Mouse (Mus musculus) hindbrain, embryonic 13.5 days (tissue): ENCODE results near the gene Rbpms2. TPM values are rescaled to one million over a fixed set of nuclear protein-coding genes. Genes with fewer than 3 reads are reported as not detected.
"Not testable (repeated sequence)": the region's sequence is repeated elsewhere in the genome, so short reads cannot be mapped to it uniquely, and the experiment has no call there.

Experiments used
- ATAC-seq: fragments of 200-750 bp; cut with Nextera tagmentation; 2 replicates; pipeline ENCODE4 v1.8.0; 2017; ENCODE audit warnings: moderate TSS enrichment; ENCODE audit not compliant: low FRiP score
- H3K27ac ChIP-seq: fragments of 300-500 bp; sonication (generic); 2 replicates; pipeline ENCODE4 v1.5.1; 2015; ENCODE audit warnings: inconsistent platforms, mild to moderate bottlenecking, moderate library complexity
- H3K27me3 ChIP-seq: fragments of 300-500 bp; sonication (generic); 2 replicates; pipeline ENCODE4 v1.6.1; 2015; ENCODE audit warnings: mild to moderate bottlenecking, inconsistent platforms
- H3K36me3 ChIP-seq: fragments of 300-500 bp; sonication (generic); 2 replicates; pipeline ENCODE4 v1.6.1; 2015; ENCODE audit warnings: mild to moderate bottlenecking, inconsistent platforms
- H3K4me1 ChIP-seq: fragments of 300-500 bp; sonication (generic); replicated peaks from 2 replicates; pipeline ENCODE4 v1.6.1; 2015; ENCODE audit warnings: inconsistent platforms
- H3K4me2 ChIP-seq: fragments of 300-500 bp; sonication (generic); 2 replicates; pipeline ENCODE4 v1.6.1; 2015; ENCODE audit warnings: inconsistent platforms, mild to moderate bottlenecking, moderate library complexity
- H3K4me3 ChIP-seq: fragments of 300-500 bp; sonication (generic); 2 replicates; pipeline ENCODE4 v1.5.1; 2015; ENCODE audit warnings: mild to moderate bottlenecking, inconsistent platforms
- H3K9ac ChIP-seq: fragments of 300-500 bp; sonication (generic); 2 replicates; pipeline ENCODE4 v1.6.1; 2015; ENCODE audit warnings: mild to moderate bottlenecking, inconsistent platforms
- H3K9me3 ChIP-seq: fragments of 300-500 bp; sonication (generic); 2 replicates; pipeline ENCODE4 v1.6.1; 2016; ENCODE audit warnings: inconsistent platforms
- WGBS: fragments of 180-500 bp; shearing (Covaris S2); methylation state at CpG from one replicate; pipeline ENCODE4 v1.1.7; 2015; 5-methylcytosine and 5-hydroxymethylcytosine counted together
- polyA plus RNA-seq: library from polyadenylated mRNA; unstranded; fragments of >200 nt; fragmentation: Nextera tagmentation; extraction: Ambion mirVana; gene quantifications from 2 replicates; pipeline ENCODE4 v1.2.1, GENCODE M21; 2015

The Rbpms2 gene
- polyA plus RNA-seq, 1 experiment from 2014 or later, result 5.4 TPM

DNA sequence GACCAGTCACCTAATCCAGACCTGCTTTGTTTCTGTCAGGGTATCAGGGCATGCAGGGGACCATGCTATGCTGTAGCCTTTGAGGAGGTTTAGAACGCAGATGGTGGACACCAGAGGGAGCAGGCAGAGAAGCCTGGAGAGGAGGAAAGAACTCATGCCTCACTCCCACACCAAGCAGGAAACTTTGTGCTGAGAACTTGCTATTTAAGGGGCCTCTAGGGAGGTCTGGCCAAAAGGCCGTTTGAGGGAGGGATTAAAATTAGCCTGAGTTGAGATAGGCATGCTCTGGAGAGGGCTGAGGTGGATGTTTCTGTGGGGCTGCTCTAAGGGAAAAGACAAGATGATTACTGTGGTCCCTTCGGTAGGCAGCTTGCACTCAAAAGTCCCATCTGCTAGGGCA, 16.5 kb downstream of the Rbpms2 start:
- H3K27ac ChIP-seq, result no peak overlapping the region
- peaks cover 5% of the 10 kb centered on the region for H3K4me1 ChIP-seq
- no peaks in the 10 kb centered on the region for H3K9me3 ChIP-seq
- H3K36me3 ChIP-seq, result no peaks in the 10 kb centered on the region
- H3K4me3 ChIP-seq, result no peak overlapping the region
- WGBS, result 77% methylated on average over 3 of the region's 3 CpGs
- no peak overlapping the region for H3K9ac ChIP-seq
- ATAC-seq, result no peak
- no peaks in the 10 kb centered on the region for H3K27me3 ChIP-seq
- H3K4me2 ChIP-seq, result no peak overlapping the region

DNA sequence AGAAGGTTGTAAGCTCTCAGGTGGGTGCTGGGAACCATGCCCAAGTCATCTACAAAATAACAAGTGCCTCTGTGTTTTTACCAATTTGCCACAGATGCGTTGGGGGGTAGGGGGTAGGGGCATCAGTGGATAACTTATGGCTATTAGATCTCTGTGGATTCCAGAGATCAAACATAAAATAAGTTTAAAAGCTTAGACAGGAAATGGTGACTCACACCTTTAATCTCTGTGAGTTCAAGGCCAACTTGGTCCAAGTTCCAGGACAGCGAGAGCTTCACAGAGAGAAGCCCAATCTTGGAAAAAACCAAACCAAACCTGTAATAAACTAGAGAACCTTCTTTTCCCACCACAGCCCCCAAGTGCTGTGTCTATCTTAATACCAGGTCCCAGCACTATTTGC, 17.3 kb downstream of the Rbpms2 start:
- WGBS, result 94% methylated on average over 2 of the region's 2 CpGs
- H3K4me1 ChIP-seq, result peaks cover under 1% of the 10 kb centered on the region
- no peak overlapping the region for H3K27ac ChIP-seq
- no peaks in the 10 kb centered on the region for H3K27me3 ChIP-seq
- H3K9me3 ChIP-seq, result no peaks in the 10 kb centered on the region
- no peak for ATAC-seq
- no peak overlapping the region for H3K9ac ChIP-seq
- no peaks in the 10 kb centered on the region for H3K36me3 ChIP-seq
- H3K4me2 ChIP-seq, result no peak overlapping the region
- H3K4me3 ChIP-seq, result no peak overlapping the region

DNA sequence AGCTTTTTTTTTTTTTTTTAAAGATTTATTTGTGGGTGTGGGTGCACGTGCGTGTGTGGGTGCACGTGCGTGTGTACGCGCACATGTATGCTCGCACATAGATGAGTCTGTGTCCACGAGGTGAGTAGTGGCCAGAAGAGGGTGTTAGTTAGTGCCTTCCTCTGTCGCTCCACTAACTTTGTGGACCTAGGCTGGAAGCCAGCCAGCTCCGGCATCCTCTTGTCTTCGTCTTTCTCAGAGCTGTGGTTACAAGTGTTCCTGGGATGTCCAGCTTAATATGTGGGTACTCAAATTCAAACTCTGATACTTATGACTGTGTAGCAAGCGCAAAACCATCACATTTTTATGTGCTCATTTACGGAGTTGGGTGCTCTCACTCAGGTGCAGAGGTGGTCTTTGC, 19.3 kb downstream of the Rbpms2 start:
- ATAC-seq, result no peak
- Histone ChIP-seq H3K4me2 (no peak overlapping the region), H3K27ac (no peak overlapping the region), H3K9ac (no peak overlapping the region), H3K27me3 (no peaks in the 10 kb centered on the region), H3K4me1 (no peaks in the 10 kb centered on the region), H3K36me3 (no peaks in the 10 kb centered on the region), H3K4me3 (no peak overlapping the region), H3K9me3 (no peaks in the 10 kb centered on the region)
- WGBS, result 95% methylated on average over 13 of the region's 13 CpGs

DNA sequence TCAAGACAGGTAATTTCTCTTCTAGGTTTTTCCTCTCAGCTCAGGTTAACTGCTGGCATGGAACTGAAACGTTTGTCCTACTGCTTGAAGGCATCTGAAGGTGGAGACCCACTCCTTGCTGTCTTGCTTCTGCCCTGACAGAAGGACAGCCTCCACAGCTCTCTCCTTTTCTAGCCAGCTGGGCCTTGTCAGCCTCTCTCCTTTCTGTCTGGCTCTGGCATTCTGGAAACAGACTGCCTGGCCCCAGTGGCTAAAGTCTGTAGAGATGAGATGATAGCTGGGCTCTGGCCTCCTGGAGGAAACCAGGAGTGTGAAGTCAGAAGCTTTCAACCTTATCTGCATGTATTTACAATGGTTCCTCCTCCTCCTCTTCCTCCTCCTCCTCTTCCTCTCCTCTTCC, 20.5 kb downstream of the Rbpms2 start:
- Histone ChIP-seq H3K27ac (no peak overlapping the region), H3K4me2 (no peak overlapping the region), H3K9ac (no peak overlapping the region), H3K36me3 (no peaks in the 10 kb centered on the region), H3K9me3 (no peaks in the 10 kb centered on the region), H3K27me3 (no peaks in the 10 kb centered on the region), H3K4me3 (no peak overlapping the region), H3K4me1 (no peaks in the 10 kb centered on the region)
- 76% methylated on average over 1 of the region's 1 CpGs for WGBS
- ATAC-seq, result no peak

DNA sequence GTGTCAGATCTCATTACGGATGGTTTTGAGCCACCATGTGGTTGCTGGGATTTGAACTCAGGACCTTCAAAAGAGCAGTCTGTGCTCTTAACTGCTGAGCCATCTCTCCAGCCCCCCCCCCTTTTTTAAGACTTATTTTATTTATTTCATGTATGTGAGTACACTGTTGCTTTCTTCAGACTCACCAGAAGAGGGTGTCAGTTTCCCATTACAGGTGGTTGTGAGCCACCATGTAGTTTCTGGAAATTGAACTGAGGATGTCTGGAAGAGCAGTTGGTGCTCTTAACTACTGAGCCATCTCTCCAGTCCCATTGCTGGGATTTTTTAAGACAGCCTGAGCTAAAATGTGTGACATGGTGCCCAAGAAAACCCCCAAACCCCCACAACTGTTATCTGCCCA, 22.5 kb downstream of the Rbpms2 start:
- WGBS, result 89% methylated on average over 1 of the region's 1 CpGs

DNA sequence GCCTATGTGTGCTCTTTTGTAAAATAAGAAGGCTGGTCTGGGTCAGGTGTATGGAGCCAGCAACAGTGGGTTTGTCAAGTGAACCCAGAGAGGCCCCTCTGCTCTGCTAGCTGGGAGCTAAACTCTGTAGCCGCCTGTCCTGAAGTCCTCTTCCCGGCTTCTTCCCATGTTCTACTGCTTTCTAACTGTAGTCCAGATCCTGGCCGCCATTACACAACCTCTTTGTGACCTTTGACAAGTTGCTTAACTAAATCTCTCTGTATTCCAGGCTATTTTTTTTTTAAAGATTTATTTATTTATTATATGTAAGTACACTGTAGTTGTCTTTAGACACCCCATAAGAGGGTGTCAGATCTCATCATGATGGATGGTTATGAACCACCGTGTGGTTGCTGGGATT, 24.3 kb downstream of the Rbpms2 start:
- WGBS, result 96% methylated on average over 4 of the region's 4 CpGs
- H3K27me3 ChIP-seq, result no peaks in the 10 kb centered on the region
- H3K27ac ChIP-seq, result no peak overlapping the region
- no peaks in the 10 kb centered on the region for H3K9me3 ChIP-seq
- no peak for ATAC-seq
- H3K4me3 ChIP-seq, result no peak overlapping the region
- no peak overlapping the region for H3K4me2 ChIP-seq
- no peaks in the 10 kb centered on the region for H3K36me3 ChIP-seq
- no peaks in the 10 kb centered on the region for H3K4me1 ChIP-seq
- no peak overlapping the region for H3K9ac ChIP-seq

More for the DNA sequence above, 22.5 kb downstream of the Rbpms2 start:
- H3K9me3 ChIP-seq, H3K4me2 ChIP-seq, H3K9ac ChIP-seq, H3K36me3 ChIP-seq, H3K27me3 ChIP-seq, H3K4me3 ChIP-seq, ATAC-seq, H3K4me1 ChIP-seq, H3K27ac ChIP-seq: not testable (repeated sequence)

DNA sequence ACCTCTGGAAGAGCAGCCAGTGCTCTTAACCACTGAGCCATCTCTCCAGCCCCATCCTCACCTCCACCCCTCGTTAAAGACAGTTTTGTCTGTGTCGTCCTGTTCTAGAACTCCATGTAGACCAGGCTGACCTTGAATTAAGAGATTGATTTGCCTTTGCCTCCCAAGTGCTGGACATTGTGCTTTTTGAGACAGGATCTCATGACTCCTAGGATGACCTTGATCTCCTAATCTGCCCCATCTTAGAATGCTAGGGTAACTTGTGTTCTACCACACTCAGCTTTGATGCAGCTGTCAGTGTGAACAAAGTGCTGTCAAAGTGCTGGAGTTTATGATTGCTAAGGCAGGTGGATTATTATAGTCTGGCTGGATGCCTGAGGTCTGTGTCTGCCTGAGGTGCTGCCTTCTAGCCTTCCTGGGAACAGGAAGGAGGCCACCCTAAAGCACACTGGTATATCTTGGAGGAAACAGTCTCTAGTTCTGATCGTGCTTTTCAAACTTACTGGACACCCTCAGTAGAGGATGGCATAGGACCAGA, 25.3 kb downstream of the Rbpms2 start:
- H3K9ac ChIP-seq, result no peak overlapping the region
- no peak overlapping the region for H3K27ac ChIP-seq
- H3K4me3 ChIP-seq, result no peak overlapping the region
- no peaks in the 10 kb centered on the region for H3K9me3 ChIP-seq
- ATAC-seq, result no peak
- H3K4me2 ChIP-seq, result no peak overlapping the region
- H3K4me1 ChIP-seq, result no peaks in the 10 kb centered on the region
- 84% methylated on average over 3 of the region's 3 CpGs for WGBS
- no peaks in the 10 kb centered on the region for H3K27me3 ChIP-seq
- H3K36me3 ChIP-seq, result no peaks in the 10 kb centered on the region

DNA sequence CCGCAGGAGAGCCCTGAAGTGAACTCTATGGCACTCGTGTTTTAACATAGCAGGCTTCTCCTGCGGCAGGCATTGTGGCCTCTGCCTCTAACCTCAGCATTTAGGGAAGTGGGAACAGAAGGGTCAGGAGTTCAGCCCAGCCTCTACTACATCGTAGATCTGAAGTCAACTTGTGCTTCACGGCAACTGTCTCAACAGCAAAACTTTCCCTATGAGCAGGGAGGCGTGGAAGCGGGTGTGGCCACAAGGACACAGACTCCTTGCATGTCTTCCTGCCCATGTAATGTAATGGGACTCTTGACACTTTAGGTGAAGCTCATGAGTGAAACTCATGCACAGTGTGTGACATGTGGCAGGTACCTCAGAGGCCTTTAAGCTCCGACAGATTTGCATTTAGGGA, 26.1 kb downstream of the Rbpms2 start:
- Histone ChIP-seq H3K4me1 (no peaks in the 10 kb centered on the region), H3K4me3 (no peak overlapping the region), H3K9ac (no peak overlapping the region), H3K27ac (no peak overlapping the region), H3K9me3 (no peaks in the 10 kb centered on the region), H3K27me3 (no peaks in the 10 kb centered on the region), H3K36me3 (no peaks in the 10 kb centered on the region), H3K4me2 (no peak overlapping the region)
- no peak for ATAC-seq
- WGBS, result 93% methylated on average over 8 of the region's 8 CpGs

DNA sequence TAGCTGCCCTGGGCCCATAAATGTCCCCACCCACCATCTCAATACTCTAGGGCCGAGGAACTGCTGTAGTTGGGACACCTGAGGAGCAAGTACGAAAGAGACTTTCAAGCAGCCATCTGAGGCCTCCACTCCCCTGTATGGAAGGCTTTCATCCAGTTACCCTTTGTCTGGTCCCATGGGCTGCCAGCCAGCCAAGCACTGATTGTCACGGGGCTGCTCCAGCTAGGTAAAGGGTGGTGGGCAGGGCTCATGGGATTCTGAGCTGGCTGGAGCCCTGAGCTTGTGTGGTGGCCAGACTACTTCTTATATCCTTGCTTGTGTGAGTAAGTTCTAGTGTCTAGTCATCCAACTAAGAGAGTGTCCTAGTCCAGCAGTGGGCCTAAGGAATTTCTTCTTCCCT, 27.8 kb downstream of the Rbpms2 start:
- no peak for ATAC-seq
- H3K4me2 ChIP-seq, result no peak overlapping the region
- no peaks in the 10 kb centered on the region for H3K9me3 ChIP-seq
- H3K9ac ChIP-seq, result no peak overlapping the region
- no peak overlapping the region for H3K4me3 ChIP-seq
- H3K27ac ChIP-seq, result no peak overlapping the region
- H3K27me3 ChIP-seq, result no peaks in the 10 kb centered on the region
- H3K4me1 ChIP-seq, result no peaks in the 10 kb centered on the region
- no peaks in the 10 kb centered on the region for H3K36me3 ChIP-seq
- WGBS, result 78% methylated on average over 3 of the region's 3 CpGs

DNA sequence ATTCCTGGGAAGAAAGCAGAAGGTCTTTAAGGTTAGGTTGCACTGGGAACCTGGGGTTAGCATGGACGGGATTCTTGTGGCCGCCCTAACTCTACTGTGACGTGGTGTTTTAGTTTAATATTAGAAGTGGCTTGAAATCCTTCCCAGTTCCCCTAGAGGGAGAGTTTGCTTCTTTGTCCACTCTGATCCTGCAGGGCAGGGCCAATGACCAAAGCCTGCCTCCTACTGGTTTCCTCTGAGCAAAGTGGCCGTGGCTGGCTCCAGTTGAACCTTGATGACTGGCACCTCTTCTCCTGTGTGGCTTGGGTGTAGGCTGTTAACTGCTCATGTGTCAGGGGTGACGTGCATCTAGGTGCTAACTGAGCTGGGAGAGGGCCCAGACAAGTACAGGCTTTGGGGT, 31.6 kb downstream of the Rbpms2 start:
- Histone ChIP-seq H3K4me3 (no peak overlapping the region), H3K4me2 (no peak overlapping the region), H3K4me1 (no peaks in the 10 kb centered on the region), H3K9me3 (no peaks in the 10 kb centered on the region), H3K27me3 (no peaks in the 10 kb centered on the region), H3K9ac (no peak overlapping the region), H3K27ac (no peak overlapping the region), H3K36me3 (no peaks in the 10 kb centered on the region)
- ATAC-seq, result no peak
- WGBS, result 64% methylated on average over 5 of the region's 5 CpGs

DNA sequence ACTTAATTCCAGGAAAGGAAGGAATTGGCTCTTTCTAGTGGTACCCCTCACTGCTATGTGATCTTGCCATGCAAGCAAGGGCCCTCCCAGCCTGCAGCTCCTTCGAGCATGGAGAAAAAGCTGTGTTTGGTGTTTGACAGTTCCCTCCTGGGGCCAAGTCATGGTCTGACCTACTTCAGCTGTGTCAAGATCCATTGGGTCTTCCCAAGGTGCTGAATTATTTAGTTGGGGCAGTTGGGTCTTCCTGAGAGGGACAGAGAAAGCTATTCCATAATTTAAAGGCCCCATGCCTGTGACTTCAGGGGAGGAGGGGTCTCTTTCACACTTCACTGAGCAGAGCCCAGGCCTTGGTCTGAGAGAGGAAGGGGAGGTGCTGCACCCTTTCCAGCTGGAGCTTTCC, 32.0 kb downstream of the Rbpms2 start:
- Histone ChIP-seq H3K4me3 (no peak overlapping the region), H3K9ac (no peak overlapping the region), H3K4me2 (no peak overlapping the region), H3K9me3 (no peaks in the 10 kb centered on the region), H3K36me3 (no peaks in the 10 kb centered on the region), H3K27ac (no peak overlapping the region), H3K4me1 (no peaks in the 10 kb centered on the region), H3K27me3 (no peaks in the 10 kb centered on the region)
- WGBS, result 59% methylated on average over 1 of the region's 1 CpGs
- no peak for ATAC-seq

DNA sequence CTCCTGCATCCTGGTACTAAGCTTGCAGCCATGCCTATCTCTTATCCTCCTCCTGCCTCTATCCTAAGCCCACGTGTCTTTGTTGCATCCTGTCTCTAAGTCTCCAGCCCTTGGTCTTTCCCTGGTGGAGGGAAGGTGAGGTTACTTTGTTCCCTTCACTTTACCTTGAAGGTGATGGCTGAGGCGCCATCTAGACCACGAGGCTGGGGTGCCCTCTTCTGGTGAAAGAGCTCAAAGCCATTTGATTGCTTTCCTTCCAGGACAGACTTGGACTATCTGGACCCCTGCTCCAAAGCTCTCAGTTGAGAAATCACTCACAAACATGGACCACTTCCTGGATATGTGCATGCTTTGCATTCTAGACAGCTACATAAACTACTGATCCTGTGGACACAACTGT, 34.7 kb downstream of the Rbpms2 start:
- no peak overlapping the region for H3K9ac ChIP-seq
- no peaks in the 10 kb centered on the region for H3K27me3 ChIP-seq
- ATAC-seq, result no peak
- no peaks in the 10 kb centered on the region for H3K4me1 ChIP-seq
- WGBS, result 5% methylated on average over 3 of the region's 3 CpGs
- H3K4me2 ChIP-seq, result no peak overlapping the region
- no peak overlapping the region for H3K4me3 ChIP-seq
- no peaks in the 10 kb centered on the region for H3K36me3 ChIP-seq
- no peaks in the 10 kb centered on the region for H3K9me3 ChIP-seq
- no peak overlapping the region for H3K27ac ChIP-seq

DNA sequence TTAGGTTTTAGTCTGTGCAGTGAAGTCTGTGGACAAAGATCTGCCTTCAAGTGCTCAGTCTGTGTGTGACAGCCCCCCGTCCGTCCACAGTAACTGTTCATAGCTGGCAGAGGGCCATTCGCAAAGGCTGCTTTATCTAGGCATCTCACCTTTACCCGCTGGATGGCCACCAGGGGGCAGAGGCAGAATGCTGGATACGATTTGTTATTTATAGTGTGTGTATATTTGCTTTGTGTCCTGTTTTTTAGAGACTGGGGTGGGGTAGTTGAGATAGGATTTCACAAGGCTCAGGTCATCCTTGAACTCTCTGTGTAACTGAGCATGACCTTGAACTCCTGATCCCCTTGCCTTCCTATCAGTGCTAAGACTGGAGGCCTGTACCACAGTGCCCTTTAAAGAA, 36.6 kb downstream of the Rbpms2 start:
- no peak for ATAC-seq
- 26% methylated on average over 5 of the region's 5 CpGs for WGBS

DNA sequence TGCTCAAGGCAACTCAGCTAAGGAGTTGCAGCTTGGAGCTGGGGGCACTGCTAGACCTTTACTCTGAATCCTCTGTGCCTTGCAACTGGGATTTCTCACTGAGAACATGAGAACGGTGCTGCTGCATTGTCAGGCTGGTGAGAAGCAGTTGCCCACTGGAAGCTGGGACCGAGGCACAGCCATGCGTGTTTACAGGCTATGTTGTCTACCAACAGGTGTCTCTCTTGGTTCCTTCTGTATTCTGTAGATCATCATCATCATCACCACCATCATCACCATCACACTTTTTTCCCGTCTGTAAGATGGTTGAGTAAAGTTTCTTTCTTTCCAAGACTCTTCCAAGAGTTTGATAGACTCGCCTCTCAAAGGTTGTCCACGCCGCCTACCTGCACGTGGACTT, 38.3 kb downstream of the Rbpms2 start, which contains the start of gene Oaz2:
Oaz2 (plus strand) TSS at position 301 of the 400 bp plus-strand sequence.
- 92% methylated on average over 8 of the region's 8 CpGs for WGBS
- Histone ChIP-seq H3K9ac (no peak within 1 kb of the TSS), H3K4me2 (no peak within 1 kb of the TSS), H3K9me3 (no peaks in the 10 kb centered on the region), H3K4me1 (0 out of 2 replicates have a peak, but pooled peaks cover 3% of the 10 kb centered on the region), H3K27me3 (no peaks in the 10 kb centered on the region), H3K36me3 (no peaks in the 10 kb centered on the region), H3K4me3 (no peak within 1 kb of the TSS), H3K27ac (no peak within 1 kb of the TSS)
- ATAC-seq, result no peak

More for the DNA sequence above, 36.6 kb downstream of the Rbpms2 start:
- no peak overlapping the region for H3K27ac ChIP-seq
- no peaks in the 10 kb centered on the region for H3K36me3 ChIP-seq
- no peaks in the 10 kb centered on the region for H3K4me1 ChIP-seq
- no peaks in the 10 kb centered on the region for H3K9me3 ChIP-seq
- H3K4me2 ChIP-seq, result no peak overlapping the region
- no peak overlapping the region for H3K9ac ChIP-seq
- H3K4me3 ChIP-seq, result no peak overlapping the region
- H3K27me3 ChIP-seq, result no peaks in the 10 kb centered on the region
